Mouse (Mus musculus) spleen, postnatal 36 days (tissue): Measurements from ENCODE around the gene Tbc1d24.

Experiments used
- DNase-seq, 2 experiments: peaks; one replicate each; pipeline ENCODE4 v3.0.0; 2022; ENCODE audit warnings: low spot score in 2 of 2, mixed read lengths in 1 of 2

Gene Tbc1d24

DNA sequence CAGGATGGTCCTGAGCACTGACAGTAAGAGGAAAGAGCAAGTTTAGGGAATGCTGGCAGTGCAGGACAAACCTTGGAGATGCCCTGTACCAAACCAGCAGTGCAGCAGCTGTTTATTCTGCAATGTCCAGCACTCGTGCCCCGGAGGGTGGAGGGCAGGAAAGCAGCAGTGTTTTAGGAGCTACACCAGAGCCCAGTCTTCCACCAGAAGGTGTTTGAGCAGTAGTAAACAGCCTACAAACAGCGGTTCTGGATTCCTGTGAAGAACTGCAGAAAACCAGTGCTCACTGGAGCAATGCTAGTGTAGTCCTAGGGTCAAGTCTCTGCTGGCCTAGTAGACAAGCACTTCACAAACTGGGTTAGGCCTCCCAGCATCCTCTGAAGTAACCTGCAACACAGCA lies 31.1 kb downstream of the Tbc1d24 start:
- DNase-seq = no peak

DNA sequence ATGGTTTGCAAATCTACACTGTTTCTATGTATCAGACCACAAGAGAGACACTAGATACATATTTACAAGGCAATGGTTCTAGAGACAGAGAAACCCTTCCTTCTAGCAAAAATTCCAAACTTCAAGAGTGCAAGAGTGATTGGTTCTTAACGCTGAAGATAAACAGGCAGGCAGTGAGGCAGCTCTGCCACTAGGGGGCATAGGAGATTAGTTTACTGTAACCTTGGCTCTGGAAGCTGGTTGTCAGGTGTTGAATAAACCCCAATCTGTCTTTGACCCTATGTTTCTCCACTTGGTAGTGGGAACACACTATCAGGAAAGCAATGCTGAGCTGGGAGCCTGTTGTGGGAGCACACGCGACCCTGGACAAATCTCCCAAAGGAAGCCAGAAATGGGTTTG lies 31.9 kb downstream of the Tbc1d24 start:
- DNase-seq = peak; percentile 51 to 72

- DNase-seq = peak in 1 of 2 experiments; percentile 30
Observed at GRCm38 (mm10) chr17:24171738-24172137, 33.6 kb downstream of the Tbc1d24 start.

DNA sequence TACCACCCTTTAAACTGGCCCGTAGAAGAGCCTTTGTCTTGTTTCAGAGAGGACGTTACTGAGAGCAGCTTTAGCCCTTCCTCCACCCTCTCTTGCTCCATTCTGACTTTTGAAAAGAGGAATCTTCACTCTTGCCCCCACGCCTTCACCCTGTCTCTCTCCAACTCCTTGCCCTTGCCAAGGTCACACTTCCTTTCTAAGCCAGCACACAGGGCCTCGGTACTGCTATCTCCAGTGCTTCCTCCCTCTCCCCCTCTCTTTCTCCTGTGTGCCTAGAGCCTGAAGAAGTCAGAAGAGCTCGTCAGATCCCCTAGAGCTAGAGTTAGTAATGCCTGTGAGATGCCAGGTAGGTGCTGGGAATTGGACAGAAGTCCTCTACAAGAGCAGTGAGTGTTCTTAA lies 34.6 kb downstream of the Tbc1d24 start:
- DNase-seq = no peak

DNA sequence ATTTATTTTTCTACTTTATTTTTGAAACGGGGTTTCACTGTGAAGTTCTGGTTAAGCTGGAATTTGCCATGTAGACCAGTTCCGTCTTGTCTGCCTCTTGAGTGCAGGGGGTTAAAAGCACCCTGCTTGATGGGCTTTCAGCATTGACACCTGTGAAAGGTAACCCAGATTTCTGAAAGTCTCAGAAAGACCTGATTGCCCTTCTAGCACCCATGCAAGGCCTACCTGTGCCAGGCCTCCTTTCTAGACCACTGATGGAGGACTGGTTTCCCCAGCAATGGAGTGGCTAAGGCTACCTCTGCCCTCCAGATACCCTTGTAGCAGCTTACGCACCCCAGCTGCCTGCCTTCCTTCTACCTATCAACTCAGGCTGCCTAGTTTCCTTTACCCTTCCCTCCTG lies 35.2 kb downstream of the Tbc1d24 start:
- DNase-seq = no peak

DNA sequence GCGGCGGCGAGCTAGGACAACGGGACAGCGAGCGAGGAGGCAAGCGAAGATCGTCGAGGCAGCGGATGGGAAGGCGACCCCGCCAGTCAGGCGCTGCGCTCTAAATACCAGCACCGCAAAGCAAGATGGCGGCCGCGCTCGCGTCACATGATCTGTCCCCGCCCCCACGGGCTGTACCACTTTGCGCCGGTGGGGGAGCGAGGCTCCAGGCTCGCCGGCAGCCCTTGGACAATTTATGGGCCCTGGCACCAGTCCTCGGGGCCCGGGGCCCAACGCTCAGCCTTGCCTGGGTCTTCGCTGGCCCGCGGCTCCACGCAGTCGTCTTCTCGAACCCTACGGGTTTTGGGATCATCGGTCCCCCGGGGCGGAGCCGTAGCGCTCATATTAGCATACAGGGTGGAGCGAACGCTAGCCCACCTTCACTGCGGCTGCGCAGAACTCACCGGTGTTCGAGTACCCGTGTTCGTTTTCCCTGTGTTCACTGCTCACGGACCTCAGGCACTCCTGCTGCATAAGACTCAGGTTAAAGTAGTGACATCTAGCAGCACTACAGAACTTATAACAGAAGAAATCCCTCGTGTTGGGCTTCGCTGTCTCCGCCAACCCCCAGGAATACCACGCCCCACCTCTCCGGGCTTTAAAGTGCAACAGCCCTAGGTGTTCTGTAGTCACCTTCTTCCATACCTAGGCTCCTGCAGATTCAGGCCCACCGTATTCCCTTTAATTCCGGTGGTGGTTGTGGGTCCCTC lies 35.9 kb downstream of the Tbc1d24 start, which contains the start of gene Atp6v0c:
Gene Atp6v0c, minus strand, starts transcription at position 386 of the 749 bp plus-strand sequence.
- peak; percentile 90 to 94 for DNase-seq

DNA sequence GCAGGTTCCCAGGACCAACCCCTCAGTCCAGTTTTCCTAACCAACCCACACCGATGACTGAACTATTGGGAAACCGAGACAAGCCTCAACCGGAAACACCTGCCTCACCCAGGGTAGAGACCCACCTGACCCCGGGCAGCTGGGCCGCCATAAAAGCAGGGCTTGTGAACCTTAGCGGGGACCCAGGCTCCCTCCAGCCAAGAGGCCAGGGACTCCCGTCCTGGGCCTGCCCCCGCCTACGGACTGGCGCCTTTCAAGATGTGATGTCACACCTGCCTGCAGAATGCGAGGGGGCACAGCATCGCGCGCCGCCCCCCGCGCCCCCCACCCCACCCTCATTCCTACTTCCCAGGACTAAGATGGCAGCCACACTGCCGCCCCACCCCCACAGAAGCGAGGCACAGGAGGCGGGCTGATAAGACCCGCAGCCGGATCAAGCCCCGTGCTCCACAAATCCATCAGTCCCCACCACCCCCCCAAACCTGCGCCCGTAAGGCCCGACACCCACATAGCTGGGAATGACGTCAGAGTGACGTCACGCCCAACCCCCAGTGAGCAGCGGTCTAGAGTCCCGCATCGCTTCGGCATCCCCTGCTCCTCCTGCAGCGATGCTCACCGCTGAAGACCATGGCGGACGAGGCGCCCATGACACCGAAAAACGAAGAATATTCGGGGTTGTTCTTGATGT lies 36.6 kb downstream of the Tbc1d24 start:
- DNase-seq = peak; percentile 47 to 67

- no peak for DNase-seq
Observed at GRCm38 (mm10) chr17:24167891-24168505, 37.4 kb downstream of the Tbc1d24 start.

DNA sequence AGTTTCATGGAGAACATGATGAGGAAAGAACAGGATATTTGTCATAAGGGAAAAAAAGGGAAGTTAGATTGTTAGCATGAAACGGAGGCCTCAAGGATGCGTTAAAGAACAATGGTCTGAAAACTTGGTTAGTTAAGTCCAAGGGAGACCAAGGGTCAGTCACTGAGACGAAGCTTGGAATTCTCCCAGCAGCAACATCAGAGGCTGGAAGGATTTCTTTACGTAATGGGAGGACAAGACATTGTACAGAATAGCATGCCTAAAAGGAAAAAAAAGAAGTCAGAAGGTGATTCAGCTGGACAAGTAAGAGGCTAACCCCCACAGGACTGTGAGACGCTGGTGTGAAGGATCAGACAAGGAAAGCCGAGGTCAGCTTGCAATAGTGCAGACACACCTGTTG lies 38.2 kb downstream of the Tbc1d24 start:
- no peak for DNase-seq

DNA sequence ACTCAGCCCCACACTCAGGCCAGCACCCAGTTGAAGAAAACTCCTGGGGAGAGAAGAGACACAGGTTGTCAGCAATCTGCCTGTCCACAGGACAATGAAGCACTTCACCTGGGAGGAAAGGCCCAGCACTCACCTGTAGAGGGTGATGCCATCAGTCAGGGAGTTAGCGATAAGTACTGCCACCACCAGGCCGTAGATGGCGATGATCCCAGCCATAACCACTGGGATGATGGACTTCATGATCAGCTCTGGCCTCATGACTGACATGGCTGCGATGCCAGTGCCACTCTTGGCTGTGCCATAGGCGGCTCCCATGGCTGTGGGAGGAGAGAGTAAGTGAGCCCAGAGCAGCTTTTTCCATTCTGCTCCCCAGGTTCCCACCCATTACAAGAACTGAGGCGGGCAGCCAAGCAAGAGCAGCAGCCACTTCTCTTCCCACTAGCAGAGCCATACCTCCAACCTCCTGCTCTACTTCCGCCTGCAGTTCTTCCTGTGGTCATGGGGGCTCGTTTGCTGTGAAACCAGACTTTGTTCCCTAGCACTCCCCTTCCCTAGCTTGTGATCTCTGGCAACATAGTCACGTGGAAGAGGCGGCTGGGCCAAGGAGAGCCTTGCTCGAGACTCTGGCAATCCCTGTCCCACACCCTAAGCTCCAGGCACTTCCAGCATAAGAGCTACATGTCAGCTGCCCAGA lies 40.6 kb downstream of the Tbc1d24 start:
- no peak for DNase-seq

GRCm38 (mm10) chr17:24163176-24163962 lies 42.0 kb downstream of the Tbc1d24 start, which contains the start of gene Amdhd2:
Amdhd2 (minus strand) TSS chr17:24163766.
- DNase-seq = peak; percentile 91 to 93

- peak; percentile 16 to 35 for DNase-seq
Observed at GRCm38 (mm10) chr17:24162584-24163175, 42.7 kb downstream of the Tbc1d24 start.

DNA sequence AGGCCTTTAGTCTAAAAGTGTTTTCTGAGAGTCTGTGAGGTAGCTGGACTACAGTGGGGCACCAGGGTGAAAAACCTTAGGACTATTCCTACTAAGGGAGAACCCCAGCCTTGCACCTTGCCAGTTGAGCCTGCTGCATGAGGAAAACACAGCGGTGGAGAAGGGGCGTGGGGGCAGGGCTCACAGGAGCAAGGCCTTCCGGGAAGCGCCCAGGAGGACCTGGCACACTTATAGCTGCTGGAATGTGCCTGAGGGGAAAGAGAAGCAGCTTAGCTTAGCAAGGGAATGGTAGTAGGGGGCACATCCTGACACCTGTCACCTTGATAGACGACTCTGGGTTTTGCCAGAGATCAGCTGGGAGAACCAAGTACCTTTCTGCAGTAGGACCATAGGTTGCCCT lies 43.9 kb downstream of the Tbc1d24 start:
- no peak for DNase-seq

GRCm38 (mm10) chr17:24157526-24157925 lies 47.8 kb downstream of the Tbc1d24 start:
- DNase-seq = no peak

- DNase-seq = no peak
Observed at GRCm38 (mm10) chr17:24157121-24157520, 48.2 kb downstream of the Tbc1d24 start.

GRCm38 (mm10) chr17:24156394-24156793 lies 49.0 kb downstream of the Tbc1d24 start:
- no peak for DNase-seq

- no peak for DNase-seq
Observed at GRCm38 (mm10) chr17:24155742-24156141, 49.6 kb downstream of the Tbc1d24 start.

DNA sequence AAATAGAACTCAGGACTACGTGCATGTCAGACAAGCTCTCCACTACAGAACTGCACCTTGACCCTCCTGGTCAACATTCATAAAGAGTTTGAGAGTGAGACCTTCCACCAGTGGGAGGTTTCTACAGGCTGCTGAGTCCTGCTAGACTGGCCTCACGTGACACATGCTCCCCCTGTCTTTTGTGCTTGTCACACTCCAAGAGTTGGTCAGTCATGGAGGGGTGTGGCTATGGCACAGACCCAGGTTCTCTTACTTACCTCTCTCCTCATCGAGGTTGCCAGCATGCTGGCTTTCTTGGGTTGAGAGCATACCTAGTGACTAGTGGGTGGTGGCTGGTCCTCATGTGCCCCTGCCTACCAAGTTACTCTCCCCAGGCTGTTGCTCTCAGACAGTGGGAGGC lies 50.9 kb downstream of the Tbc1d24 start:
- no peak for DNase-seq

GRCm38 (mm10) chr17:24151890-24152563 lies 53.3 kb downstream of the Tbc1d24 start:
- peak; percentile 77 to 84 for DNase-seq

GRCm38 (mm10) chr17:24151382-24151781 lies 54.0 kb downstream of the Tbc1d24 start:
- DNase-seq = no peak
